Mouse (Mus musculus): ENCODE measurements around the gene Gm20830. TPM values are rescaled to one million over a fixed set of nuclear protein-coding genes. Genes with fewer than 3 reads are reported as not detected.

Gene Gm20830
- not detected in 2 replicates for total RNA-seq (2023)

DNA sequence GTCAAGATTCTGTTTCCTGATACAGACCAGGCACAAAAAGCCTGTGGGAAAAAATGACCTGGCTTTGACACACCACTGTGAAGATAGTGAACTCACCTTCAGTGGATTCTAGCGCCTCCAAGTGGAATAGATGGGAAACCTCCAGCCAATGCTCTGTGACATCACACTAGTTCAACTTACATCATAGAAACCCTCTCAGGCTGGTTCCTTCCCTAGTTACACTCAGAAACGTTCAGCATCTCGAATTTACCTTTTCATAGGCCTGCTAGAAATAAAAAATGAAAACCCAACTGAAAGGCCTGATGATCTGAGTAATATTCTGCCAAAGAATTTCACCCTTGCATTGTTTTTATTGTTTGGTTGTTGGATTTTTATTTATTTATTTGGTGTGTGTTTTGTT, at the start of gene Gm20830:
Gene Gm20830, minus strand, starts transcription at position 101 of the 400 bp plus-strand sequence.

Other genes starting within 250 kb of the Gm20830 start
- gene Gm21719, start 235.4 kb downstream of the Gm20830 start, total RNA-seq (2023): not detected in 2 replicates